Mouse (Mus musculus): Measurements from ENCODE around the gene Smc2. TPM values are rescaled to one million over a fixed set of nuclear protein-coding genes. Genes with fewer than 3 reads are reported as not detected.
"Not testable (repeated sequence)": the region's sequence is repeated elsewhere in the genome, so short reads cannot be mapped to it uniquely, and the experiment has no call there.

Smc2 gene
- polyA plus RNA-seq (2015; fragmentation: Nextera tagmentation; extraction: Ambion mirVana) = 39.5 and 69.1 TPM in 2 replicates

DNA sequence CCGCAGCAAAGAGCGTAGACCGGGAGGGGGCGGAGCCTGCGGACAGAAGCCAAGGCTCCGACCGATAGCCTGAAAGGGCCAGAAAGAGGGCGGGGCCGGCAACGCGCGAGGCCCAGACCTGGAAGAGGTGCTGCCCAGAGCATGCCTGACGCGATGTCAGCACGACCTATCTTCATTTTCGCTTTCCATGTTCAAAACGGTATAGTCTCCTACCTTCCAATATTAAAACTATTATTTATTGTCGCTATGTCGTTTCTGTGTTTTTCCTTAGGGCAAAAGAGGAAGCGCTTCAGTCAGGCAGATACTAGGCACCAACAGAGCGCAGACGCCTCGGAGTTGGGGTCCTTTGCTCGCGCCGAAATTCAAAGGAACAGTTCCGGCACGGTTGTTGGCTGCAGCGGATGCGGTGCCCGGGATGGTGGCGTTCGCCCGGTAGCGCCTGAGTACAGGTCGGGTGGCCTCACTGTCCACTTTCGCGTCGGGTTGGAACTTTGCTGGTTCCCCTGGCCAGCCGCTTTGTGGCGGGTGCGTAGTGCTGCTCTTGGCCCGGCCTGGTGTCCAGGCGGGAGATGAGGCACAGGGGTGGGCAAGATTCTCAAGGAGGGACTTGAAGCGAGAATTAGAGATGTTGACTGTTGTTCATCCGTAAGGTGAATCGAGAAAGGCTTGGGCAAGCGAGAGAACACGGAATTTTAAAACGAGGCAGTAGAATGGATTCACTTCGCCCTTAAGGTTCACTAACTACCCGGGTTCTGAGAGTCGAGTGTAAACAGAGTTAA, at the start of gene Smc2:
Smc2 (plus strand) TSS at position 358 of the 779 bp plus-strand sequence.
- Histone ChIP-seq H3K27ac (replicated peaks) (peak within 1 kb of the TSS; percentile 89), H3K4me1 (peaks cover 9% of the 10 kb centered on the region), H3K9ac (replicated peaks) (peak within 1 kb of the TSS; percentile 64), H3K4me3 (replicated peaks) (peak within 1 kb of the TSS; percentile 90), H3K27me3 (replicated peaks) (no peaks in the 10 kb centered on the region), H3K36me3 (peaks cover 8% of the 10 kb centered on the region), H3K4me2 (peak within 1 kb of the TSS; percentile 90), H3K9me3 (replicated peaks) (no peaks in the 10 kb centered on the region)
- under 1% methylated on average over 53 of the region's 53 CpGs for WGBS
- peak; percentile 99 for ATAC-seq (ENCODE audit: low FRiP score)

GRCm38 (mm10) chr4:52411587-52411986, 27.5 kb upstream of the Smc2 start:
- no peaks in the 10 kb centered on the region for H3K27me3 ChIP-seq (replicated peaks)
- no peaks in the 10 kb centered on the region for H3K9me3 ChIP-seq (replicated peaks)
- no peak for ATAC-seq (ENCODE audit: low FRiP score)
- no peaks in the 10 kb centered on the region for H3K4me1 ChIP-seq
- no peak overlapping the region for H3K4me2 ChIP-seq
- WGBS = 87% methylated on average over 2 of the region's 2 CpGs
- no peak overlapping the region for H3K9ac ChIP-seq (replicated peaks)
- no peaks in the 10 kb centered on the region for H3K36me3 ChIP-seq
- H3K27ac ChIP-seq (replicated peaks) = no peak overlapping the region
- no peak overlapping the region for H3K4me3 ChIP-seq (replicated peaks)

DNA sequence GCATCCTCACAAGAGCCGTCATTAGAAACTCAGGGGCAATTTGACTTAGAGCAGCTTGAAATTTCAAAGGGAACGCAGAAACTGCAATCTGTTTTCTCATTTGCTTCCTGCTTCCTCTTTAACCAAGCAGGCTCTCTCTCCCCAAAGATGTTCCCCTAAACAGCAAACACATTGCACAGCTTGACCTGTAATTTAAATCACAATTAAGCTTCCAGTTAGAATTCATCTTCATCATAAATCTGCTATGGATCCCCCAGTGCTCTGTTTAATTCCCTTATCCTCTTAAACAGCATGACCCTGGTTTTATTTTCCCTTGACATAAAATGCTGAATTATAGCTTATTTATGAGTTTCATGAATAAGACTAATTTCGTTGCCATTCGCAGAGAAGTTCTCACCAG, 15.4 kb upstream of the Smc2 start:
- Histone ChIP-seq H3K4me2 (no peak overlapping the region), H3K27ac (replicated peaks) (no peak overlapping the region), H3K9ac (replicated peaks) (no peak overlapping the region), H3K9me3 (replicated peaks) (no peaks in the 10 kb centered on the region), H3K36me3 (no peaks in the 10 kb centered on the region), H3K4me1 (peaks cover 5% of the 10 kb centered on the region; the same call in 1 of the 2 replicates), H3K4me3 (replicated peaks) (no peak overlapping the region), H3K27me3 (replicated peaks) (no peaks in the 10 kb centered on the region)
- 14% methylated on average over 4 of the region's 4 CpGs for WGBS
- peak; percentile 72 for ATAC-seq (ENCODE audit: low FRiP score)

- Histone ChIP-seq H3K4me1 (no peaks in the 10 kb centered on the region), H3K9ac (replicated peaks) (no peak overlapping the region), H3K9me3 (replicated peaks) (no peaks in the 10 kb centered on the region), H3K27me3 (replicated peaks) (no peaks in the 10 kb centered on the region), H3K36me3 (no peaks in the 10 kb centered on the region), H3K27ac (replicated peaks) (no peak overlapping the region), H3K4me3 (replicated peaks) (no peak overlapping the region), H3K4me2 (no peak overlapping the region)
- ATAC-seq (ENCODE audit: low FRiP score) = no peak
- 66% methylated on average over 7 of the region's 7 CpGs for WGBS
These were observed 9.5 kb upstream of the Smc2 start for GRCm38 (mm10) chr4:52429310-52430198.

- not testable (repeated sequence) for H3K36me3 ChIP-seq; H3K4me3 ChIP-seq (replicated peaks); H3K4me1 ChIP-seq; H3K27ac ChIP-seq (replicated peaks); H3K9ac ChIP-seq (replicated peaks); ATAC-seq (ENCODE audit: low FRiP score); H3K4me2 ChIP-seq; H3K9me3 ChIP-seq (replicated peaks); H3K27me3 ChIP-seq (replicated peaks)
- 98% methylated on average over 2 of the region's 2 CpGs for WGBS
These were observed 3.5 kb upstream of the Smc2 start for GRCm38 (mm10) chr4:52435551-52435950.

- peak overlapping the region; percentile 89 for H3K27ac ChIP-seq (replicated peaks)
- peaks cover 9% of the 10 kb centered on the region for H3K4me1 ChIP-seq
- H3K4me3 ChIP-seq (replicated peaks) = peak overlapping the region; percentile 90
- peak overlapping the region; percentile 90 for H3K4me2 ChIP-seq
- H3K27me3 ChIP-seq (replicated peaks) = no peaks in the 10 kb centered on the region
- no peaks in the 10 kb centered on the region for H3K9me3 ChIP-seq (replicated peaks)
- WGBS = under 1% methylated on average over 20 of the region's 20 CpGs
- peaks cover 3% of the 10 kb centered on the region; the same call in 1 of the 2 replicates for H3K36me3 ChIP-seq
- no peak; the same call in 1 of the 2 replicates for ATAC-seq (ENCODE audit: low FRiP score)
- H3K9ac ChIP-seq (replicated peaks) = peak overlapping the region; percentile 64
These were observed 615 bp upstream of the Smc2 start for GRCm38 (mm10) chr4:52438371-52438885.

- H3K9me3 ChIP-seq (replicated peaks) = no peaks in the 10 kb centered on the region
- no peaks in the 10 kb centered on the region for H3K27me3 ChIP-seq (replicated peaks)
- peaks cover 11% of the 10 kb centered on the region for H3K36me3 ChIP-seq
- ATAC-seq (ENCODE audit: low FRiP score) = no peak
- no peak overlapping the region for H3K4me2 ChIP-seq
- 98% methylated on average over 1 of the region's 1 CpGs for WGBS
- H3K4me3 ChIP-seq (replicated peaks) = no peak overlapping the region
- no peak overlapping the region for H3K27ac ChIP-seq (replicated peaks)
- H3K4me1 ChIP-seq = no peaks in the 10 kb centered on the region
- no peak overlapping the region for H3K9ac ChIP-seq (replicated peaks)
These were observed 20.7 kb downstream of the Smc2 start for GRCm38 (mm10) chr4:52459726-52460125.

GRCm38 (mm10) chr4:52461321-52461720, 22.3 kb downstream of the Smc2 start:
- Histone ChIP-seq H3K9ac (replicated peaks) (no peak overlapping the region), H3K36me3 (peaks cover 11% of the 10 kb centered on the region), H3K9me3 (replicated peaks) (no peaks in the 10 kb centered on the region), H3K4me2 (no peak overlapping the region), H3K4me1 (no peaks in the 10 kb centered on the region), H3K27ac (replicated peaks) (no peak overlapping the region), H3K27me3 (replicated peaks) (no peaks in the 10 kb centered on the region), H3K4me3 (replicated peaks) (no peak overlapping the region)
- ATAC-seq (ENCODE audit: low FRiP score) = no peak
- WGBS = 90% methylated on average over 5 of the region's 5 CpGs

GRCm38 (mm10) chr4:52473431-52473830, 34.4 kb downstream of the Smc2 start:
- no peaks in the 10 kb centered on the region for H3K36me3 ChIP-seq
- H3K4me3 ChIP-seq (replicated peaks) = no peak overlapping the region
- H3K9me3 ChIP-seq (replicated peaks) = no peaks in the 10 kb centered on the region
- no peak for ATAC-seq (ENCODE audit: low FRiP score)
- WGBS = 89% methylated on average over 3 of the region's 3 CpGs
- no peak overlapping the region for H3K27ac ChIP-seq (replicated peaks)
- H3K4me2 ChIP-seq = no peak overlapping the region
- H3K27me3 ChIP-seq (replicated peaks) = no peaks in the 10 kb centered on the region
- H3K4me1 ChIP-seq = no peaks in the 10 kb centered on the region
- H3K9ac ChIP-seq (replicated peaks) = no peak overlapping the region

- Histone ChIP-seq H3K9me3 (replicated peaks) (no peaks in the 10 kb centered on the region), H3K4me1 (no peaks in the 10 kb centered on the region), H3K27me3 (replicated peaks) (no peaks in the 10 kb centered on the region), H3K4me2 (no peak overlapping the region), H3K4me3 (replicated peaks) (no peak overlapping the region), H3K27ac (replicated peaks) (no peak overlapping the region), H3K9ac (replicated peaks) (no peak overlapping the region), H3K36me3 (no peaks in the 10 kb centered on the region)
- 88% methylated on average over 4 of the region's 4 CpGs for WGBS
- no peak for ATAC-seq (ENCODE audit: low FRiP score)
These were observed 48.4 kb downstream of the Smc2 start for GRCm38 (mm10) chr4:52487486-52487885.

DNA sequence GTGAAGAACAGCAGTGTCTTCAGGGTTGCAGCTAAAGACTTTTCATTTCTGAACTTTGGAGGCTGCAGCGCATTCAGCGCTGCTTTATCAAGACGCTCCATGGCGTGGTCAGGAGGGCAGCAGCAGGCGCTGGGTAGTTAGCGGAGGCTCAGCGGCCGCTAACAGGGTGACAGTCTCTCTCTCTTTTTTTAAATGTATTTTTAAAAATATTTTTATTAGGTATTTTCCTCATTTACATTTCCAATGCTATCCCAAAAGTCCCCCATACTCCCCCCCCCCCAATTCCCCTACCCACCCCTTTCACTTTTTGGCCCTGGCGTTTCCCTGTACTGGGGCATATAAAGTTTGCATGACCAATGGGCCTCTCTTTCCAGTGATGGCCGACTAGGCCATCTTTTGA, 58.1 kb downstream of the Smc2 start, which contains the start of gene Vma21-ps:
Vma21-ps (minus strand) TSS at position 101 of the 400 bp plus-strand sequence.
- not testable (repeated sequence) for ATAC-seq (ENCODE audit: low FRiP score); H3K36me3 ChIP-seq; H3K9ac ChIP-seq (replicated peaks); H3K9me3 ChIP-seq (replicated peaks); H3K4me1 ChIP-seq; H3K27me3 ChIP-seq (replicated peaks); H3K27ac ChIP-seq (replicated peaks); H3K4me2 ChIP-seq; H3K4me3 ChIP-seq (replicated peaks)
- WGBS = 95% methylated on average over 10 of the region's 10 CpGs

All from neural tube, embryonic 15.5 days (tissue).